Mouse (Mus musculus): ENCODE measurements around the gene Gm49342. TPM values are rescaled to one million over a fixed set of nuclear protein-coding genes. Genes with fewer than 3 reads are reported as not detected.
"Not testable (repeated sequence)": the region's sequence is repeated elsewhere in the genome, so short reads cannot be mapped to it uniquely, and the experiment has no call there.

Gene Gm49342
- polyA plus RNA-seq, 2 experiments = 42.1 TPM; not detected in 1

- TF ChIP-seq POLR2A (IDR thresholded peaks at IDR 0.05; ENCODE audit: borderline replicate concordance, extremely low read depth, insufficient read depth, insufficient read length) = no peak
- Histone ChIP-seq H3K9ac (ENCODE audit: low read depth, low read length, severe bottlenecking) (peak overlapping the region; percentile 40), H3K4me3 (replicated peaks; ENCODE audit: low read length) (peak overlapping the region; percentile 35), H3K4me2 (replicated peaks; ENCODE audit: low read depth, low read length, severe bottlenecking) (peak overlapping the region; percentile 57), H3K36me3 (ENCODE audit: control insufficient read depth, insufficient read depth, low read length) (no peaks in the 10 kb centered on the region), H3K27ac (replicated peaks; ENCODE audit: low read depth, low read length) (no peak overlapping the region), H3K9me3 (ENCODE audit: control insufficient read depth, low read length) (no peaks in the 10 kb centered on the region), H3K27me3 (ENCODE audit: control insufficient read depth, insufficient read depth, low read length) (no peaks in the 10 kb centered on the region), H3K4me1 (ENCODE audit: control insufficient read depth, insufficient read depth, low read length) (peaks cover 6% of the 10 kb centered on the region; the same call in 1 of the 2 replicates)
- WGBS = 4% methylated on average over 26 of the region's 26 CpGs
- peak; percentile 53 for ATAC-seq (ENCODE audit: low FRiP score, low read depth)
- DNase-seq (ENCODE audit: low spot score) = peak; percentile 55
These were observed 40.1 kb upstream of the Gm49342 start for GRCm38 (mm10) chr14:50903973-50904827.

DNA sequence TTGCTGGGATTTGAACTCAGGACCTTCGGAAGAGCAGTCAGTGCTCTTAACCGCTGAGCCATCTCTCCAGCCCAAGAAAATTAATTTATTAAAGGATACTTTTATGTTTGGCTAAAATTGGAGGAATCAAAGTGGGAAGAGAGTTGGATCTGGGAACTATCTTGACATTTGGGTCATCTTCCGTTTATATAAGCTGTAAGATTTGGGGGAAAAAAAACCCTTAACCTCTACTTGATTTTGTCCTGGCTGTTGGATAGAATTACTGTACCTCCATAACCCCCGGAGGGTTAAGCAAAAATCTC lies 39.5 kb upstream of the Gm49342 start:
- H3K9ac ChIP-seq (ENCODE audit: low read depth, low read length, severe bottlenecking) = no peak overlapping the region
- no peak for TF ChIP-seq POLR2A (IDR thresholded peaks at IDR 0.05; ENCODE audit: borderline replicate concordance, extremely low read depth, insufficient read depth, insufficient read length)
- DNase-seq (ENCODE audit: low spot score) = no peak
- no peak overlapping the region for H3K4me2 ChIP-seq (replicated peaks; ENCODE audit: low read depth, low read length, severe bottlenecking)
- H3K36me3 ChIP-seq (ENCODE audit: control insufficient read depth, insufficient read depth, low read length) = no peaks in the 10 kb centered on the region
- no peak overlapping the region for H3K4me3 ChIP-seq (replicated peaks; ENCODE audit: low read length)
- H3K4me1 ChIP-seq (ENCODE audit: control insufficient read depth, insufficient read depth, low read length) = peaks cover 6% of the 10 kb centered on the region; the same call in 1 of the 2 replicates
- 85% methylated on average over 4 of the region's 4 CpGs for WGBS
- H3K27me3 ChIP-seq (ENCODE audit: control insufficient read depth, insufficient read depth, low read length) = no peaks in the 10 kb centered on the region
- no peaks in the 10 kb centered on the region for H3K9me3 ChIP-seq (ENCODE audit: control insufficient read depth, low read length)
- H3K27ac ChIP-seq (replicated peaks; ENCODE audit: low read depth, low read length) = no peak overlapping the region
- no peak for ATAC-seq (ENCODE audit: low FRiP score, low read depth)

GRCm38 (mm10) chr14:50905327-50905726 lies 39.0 kb upstream of the Gm49342 start:
- ATAC-seq (ENCODE audit: low FRiP score, low read depth); H3K4me3 ChIP-seq (replicated peaks; ENCODE audit: low read length); DNase-seq (ENCODE audit: low spot score); H3K9ac ChIP-seq (ENCODE audit: low read depth, low read length, severe bottlenecking); H3K9me3 ChIP-seq (ENCODE audit: control insufficient read depth, low read length); H3K4me1 ChIP-seq (ENCODE audit: control insufficient read depth, insufficient read depth, low read length); H3K4me2 ChIP-seq (replicated peaks; ENCODE audit: low read depth, low read length, severe bottlenecking); H3K27me3 ChIP-seq (ENCODE audit: control insufficient read depth, insufficient read depth, low read length); H3K27ac ChIP-seq (replicated peaks; ENCODE audit: low read depth, low read length); H3K36me3 ChIP-seq (ENCODE audit: control insufficient read depth, insufficient read depth, low read length): not testable (repeated sequence)

DNA sequence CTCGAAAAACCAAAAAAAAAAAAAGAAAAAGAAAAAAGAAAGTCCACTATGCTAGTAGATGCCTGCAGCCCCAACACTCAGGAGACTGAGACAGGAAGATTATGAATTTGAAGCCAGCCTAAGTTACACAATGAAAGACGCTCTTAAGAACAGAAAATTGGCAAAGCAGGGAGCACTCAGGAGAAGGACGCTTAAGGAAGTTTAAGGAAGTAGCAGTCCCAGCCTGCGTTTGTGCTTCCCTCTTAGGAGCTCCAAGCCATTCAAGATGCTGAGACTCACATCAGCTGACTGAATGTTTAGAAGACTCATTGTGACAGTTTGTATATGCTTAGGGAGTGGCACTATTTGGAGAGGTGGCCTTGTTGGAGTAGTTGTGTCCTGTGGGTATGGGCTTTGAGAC lies 36.2 kb upstream of the Gm49342 start:
- Histone ChIP-seq H3K4me2 (replicated peaks; ENCODE audit: low read depth, low read length, severe bottlenecking) (no peak overlapping the region), H3K4me3 (replicated peaks; ENCODE audit: low read length) (no peak overlapping the region), H3K9ac (ENCODE audit: low read depth, low read length, severe bottlenecking) (no peak overlapping the region), H3K36me3 (ENCODE audit: control insufficient read depth, insufficient read depth, low read length) (peaks cover 22% of the 10 kb centered on the region), H3K9me3 (ENCODE audit: control insufficient read depth, low read length) (no peaks in the 10 kb centered on the region), H3K4me1 (ENCODE audit: control insufficient read depth, insufficient read depth, low read length) (peaks cover 6% of the 10 kb centered on the region; the same call in 1 of the 2 replicates), H3K27me3 (ENCODE audit: control insufficient read depth, insufficient read depth, low read length) (no peaks in the 10 kb centered on the region), H3K27ac (replicated peaks; ENCODE audit: low read depth, low read length) (no peak overlapping the region)
- TF ChIP-seq POLR2A (IDR thresholded peaks at IDR 0.05; ENCODE audit: borderline replicate concordance, extremely low read depth, insufficient read depth, insufficient read length) = no peak
- 74% methylated on average over 4 of the region's 4 CpGs for WGBS
- ATAC-seq (ENCODE audit: low FRiP score, low read depth) (no peak), DNase-seq (ENCODE audit: low spot score) (no peak)

- ATAC-seq (ENCODE audit: low FRiP score, low read depth) (no peak), DNase-seq (ENCODE audit: low spot score) (no peak)
- H3K27me3 ChIP-seq (ENCODE audit: control insufficient read depth, insufficient read depth, low read length) = no peaks in the 10 kb centered on the region
- WGBS = 62% methylated on average over 3 of the region's 3 CpGs
- H3K9me3 ChIP-seq (ENCODE audit: control insufficient read depth, low read length) = no peaks in the 10 kb centered on the region
- H3K4me2 ChIP-seq (replicated peaks; ENCODE audit: low read depth, low read length, severe bottlenecking) = no peak overlapping the region
- no peak overlapping the region for H3K9ac ChIP-seq (ENCODE audit: low read depth, low read length, severe bottlenecking)
- no peak overlapping the region for H3K4me3 ChIP-seq (replicated peaks; ENCODE audit: low read length)
- H3K4me1 ChIP-seq (ENCODE audit: control insufficient read depth, insufficient read depth, low read length) = no peaks in the 10 kb centered on the region
- no peak for TF ChIP-seq POLR2A (IDR thresholded peaks at IDR 0.05; ENCODE audit: borderline replicate concordance, extremely low read depth, insufficient read depth, insufficient read length)
- H3K36me3 ChIP-seq (ENCODE audit: control insufficient read depth, insufficient read depth, low read length) = peaks cover 51% of the 10 kb centered on the region
- H3K27ac ChIP-seq (replicated peaks; ENCODE audit: low read depth, low read length) = no peak overlapping the region
These were observed 33.0 kb upstream of the Gm49342 start for GRCm38 (mm10) chr14:50911356-50911755.

GRCm38 (mm10) chr14:50923437-50923836 lies 20.9 kb upstream of the Gm49342 start:
- WGBS = 78% methylated on average over 1 of the region's 1 CpGs
- H3K9ac ChIP-seq (ENCODE audit: low read depth, low read length, severe bottlenecking) = peak overlapping the region; percentile 81; the same call in 1 of the 2 replicates
- not testable (repeated sequence) for DNase-seq (ENCODE audit: low spot score); H3K27me3 ChIP-seq (ENCODE audit: control insufficient read depth, insufficient read depth, low read length); H3K9me3 ChIP-seq (ENCODE audit: control insufficient read depth, low read length); H3K27ac ChIP-seq (replicated peaks; ENCODE audit: low read depth, low read length); ATAC-seq (ENCODE audit: low FRiP score, low read depth); H3K4me1 ChIP-seq (ENCODE audit: control insufficient read depth, insufficient read depth, low read length)
- H3K36me3 ChIP-seq (ENCODE audit: control insufficient read depth, insufficient read depth, low read length) = peaks cover 39% of the 10 kb centered on the region
- peak overlapping the region; percentile 95 for H3K4me3 ChIP-seq (replicated peaks; ENCODE audit: low read length)
- peak overlapping the region; percentile 72 for H3K4me2 ChIP-seq (replicated peaks; ENCODE audit: low read depth, low read length, severe bottlenecking)

Data from limb, embryonic 14.5 days (tissue).